Mouse (Mus musculus): Measurements from ENCODE around the gene Asxl2.
"Not testable (repeated sequence)": the region's sequence is repeated elsewhere in the genome, so short reads cannot be mapped to it uniquely, and the experiment has no call there.

Asxl2 gene

DNA sequence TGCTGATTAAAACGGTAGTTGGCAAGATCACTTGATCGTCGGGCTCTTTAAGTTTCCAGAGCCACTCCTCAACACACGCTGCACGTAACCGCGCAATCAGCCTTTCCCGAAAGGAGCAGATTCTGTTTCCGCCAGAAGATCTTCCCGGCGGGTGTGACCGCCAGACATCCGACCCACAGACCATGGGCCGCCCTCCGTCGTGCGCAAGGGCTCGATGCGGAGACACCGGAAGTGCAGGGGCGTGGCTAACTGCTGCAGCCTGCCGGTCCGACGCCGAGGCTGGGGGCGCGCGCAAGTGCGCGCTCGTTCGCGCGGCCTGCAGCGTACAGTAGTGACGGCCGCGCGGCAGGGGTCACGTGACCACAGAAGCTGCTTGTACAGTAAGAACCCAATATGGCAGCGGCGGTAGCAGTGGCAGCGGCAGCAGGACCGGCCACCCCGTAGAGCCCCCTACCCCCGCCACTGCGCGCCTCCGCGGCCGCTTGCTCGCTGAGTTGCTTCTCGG lies at the start of gene Asxl2:
TSS of gene Asxl2 (plus strand) at position 328 of the 505 bp plus-strand sequence.
- peak; percentile 96 for DNase-seq (ENCODE audit: extremely low read depth, low read depth)

DNA sequence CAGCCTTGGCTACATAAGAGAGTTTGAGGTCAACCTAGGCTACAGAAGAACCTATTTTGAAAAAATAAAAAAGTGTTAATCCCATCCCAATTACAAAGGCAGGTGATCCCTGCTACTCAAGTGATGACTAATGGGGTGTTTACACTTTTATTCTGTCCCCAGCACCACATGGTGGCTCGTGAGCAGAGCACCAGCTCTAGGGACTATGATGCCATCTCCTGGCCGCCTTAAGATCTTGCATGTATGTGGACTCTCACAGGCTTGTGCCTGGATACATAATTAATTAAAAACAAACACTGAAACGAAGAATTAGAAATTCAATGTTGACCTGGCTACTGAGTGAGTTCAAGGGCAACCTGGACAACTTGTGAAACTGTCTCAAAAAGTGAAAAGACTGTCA lies 49.5 kb upstream of the Asxl2 start:
- no peak for DNase-seq (ENCODE audit: extremely low read depth, low read depth)

DNA sequence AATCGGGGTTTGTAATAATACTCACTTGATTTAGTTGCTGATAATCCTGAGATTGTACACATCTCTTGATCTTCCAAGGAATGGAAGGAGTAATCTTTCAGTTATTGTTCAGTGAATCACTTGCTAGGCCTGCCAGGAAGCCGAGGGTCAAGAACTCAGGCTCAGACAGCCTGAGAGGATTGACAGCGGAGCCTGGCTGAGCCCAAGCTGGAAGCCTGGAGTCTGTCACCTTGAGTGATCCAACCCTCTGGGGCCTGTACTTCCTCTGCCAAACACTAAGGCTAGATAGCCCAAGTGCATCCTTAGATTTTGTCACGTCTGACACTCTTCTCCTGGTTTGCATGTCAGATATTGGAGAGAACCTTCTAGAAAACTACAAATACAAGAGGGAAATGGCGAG lies 48.9 kb upstream of the Asxl2 start:
- DNase-seq (ENCODE audit: extremely low read depth, low read depth) = no peak

DNA sequence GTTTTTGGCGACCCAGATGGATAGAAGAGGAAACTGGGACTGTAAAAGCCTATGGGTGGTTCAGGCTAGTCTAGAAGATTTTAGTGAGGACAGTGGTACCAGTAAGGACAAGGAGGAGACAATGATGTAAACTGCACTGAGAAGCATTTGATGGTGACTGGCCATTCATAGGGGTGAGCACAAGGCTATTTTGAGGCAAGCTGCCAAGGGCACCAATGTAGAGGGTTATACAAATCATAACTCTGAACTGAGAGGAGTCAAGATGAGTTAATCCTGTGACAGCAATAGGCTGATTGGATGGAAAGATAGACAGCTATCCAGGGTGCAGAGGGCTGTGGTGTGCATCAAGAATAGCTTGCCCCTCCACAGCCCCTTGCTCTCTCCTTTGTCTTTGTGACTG lies 41.8 kb upstream of the Asxl2 start:
- DNase-seq (ENCODE audit: extremely low read depth, low read depth) = no peak

DNA sequence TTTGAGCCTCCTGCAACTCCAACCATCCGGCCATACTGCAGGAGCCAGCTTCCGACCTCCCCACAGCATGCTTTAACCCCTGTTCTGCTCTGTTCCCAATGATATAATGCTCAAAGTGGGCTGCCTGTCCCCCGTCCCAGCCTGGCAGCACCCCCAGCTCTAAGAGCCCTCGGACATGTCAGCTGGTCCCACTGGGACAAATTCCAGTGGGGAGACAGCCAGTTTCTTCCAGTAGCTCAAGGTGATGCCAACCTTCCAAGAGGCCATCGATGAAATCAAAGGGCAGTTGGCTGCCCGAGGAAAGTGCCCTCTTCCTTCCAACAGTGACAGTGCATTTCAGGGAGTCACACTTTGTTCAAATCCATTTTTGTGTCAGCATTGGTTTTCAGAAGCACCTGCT lies 41.4 kb upstream of the Asxl2 start:
- DNase-seq (ENCODE audit: extremely low read depth, low read depth) = no peak

DNA sequence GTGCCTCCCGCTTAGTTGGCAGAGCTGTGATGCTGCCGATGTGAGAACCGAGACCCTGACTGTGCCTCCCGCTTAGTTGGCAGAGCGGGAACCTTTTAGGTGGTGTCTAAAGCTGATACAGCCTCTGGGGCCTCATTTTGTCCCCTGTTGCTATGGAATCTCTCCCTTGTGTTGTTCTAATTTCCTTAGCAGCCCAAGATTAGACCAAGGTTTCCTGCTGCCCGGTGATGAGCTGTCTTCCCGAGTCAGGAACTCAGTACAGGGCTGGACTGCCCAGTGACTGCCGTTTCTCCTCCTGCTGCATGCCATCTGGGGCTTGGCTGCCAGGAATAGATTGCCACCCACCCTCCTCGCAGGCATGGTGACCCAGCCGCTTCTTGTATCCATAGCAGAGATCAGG lies 40.7 kb upstream of the Asxl2 start:
- no peak for DNase-seq (ENCODE audit: extremely low read depth, low read depth)

DNA sequence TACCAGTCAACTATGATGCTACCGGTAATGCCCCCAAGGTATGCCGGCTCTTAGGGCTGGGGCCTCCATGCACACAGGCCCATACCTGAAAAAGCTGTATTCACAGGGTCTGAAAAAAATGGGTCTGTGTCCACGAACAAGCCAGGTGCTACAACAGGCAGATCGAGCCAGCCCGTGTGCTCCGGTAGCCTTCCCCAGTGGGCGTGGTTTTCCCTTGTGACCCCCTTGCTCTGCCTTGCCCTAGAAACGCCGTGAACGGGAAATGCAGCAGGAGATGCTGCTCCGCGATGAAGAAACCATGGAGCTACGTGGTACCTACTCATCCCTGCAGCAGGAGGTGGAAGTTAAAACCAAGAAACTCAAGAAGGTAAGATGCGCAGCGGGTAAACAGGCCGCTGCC lies 38.8 kb upstream of the Asxl2 start:
- DNase-seq (ENCODE audit: extremely low read depth, low read depth) = no peak

DNA sequence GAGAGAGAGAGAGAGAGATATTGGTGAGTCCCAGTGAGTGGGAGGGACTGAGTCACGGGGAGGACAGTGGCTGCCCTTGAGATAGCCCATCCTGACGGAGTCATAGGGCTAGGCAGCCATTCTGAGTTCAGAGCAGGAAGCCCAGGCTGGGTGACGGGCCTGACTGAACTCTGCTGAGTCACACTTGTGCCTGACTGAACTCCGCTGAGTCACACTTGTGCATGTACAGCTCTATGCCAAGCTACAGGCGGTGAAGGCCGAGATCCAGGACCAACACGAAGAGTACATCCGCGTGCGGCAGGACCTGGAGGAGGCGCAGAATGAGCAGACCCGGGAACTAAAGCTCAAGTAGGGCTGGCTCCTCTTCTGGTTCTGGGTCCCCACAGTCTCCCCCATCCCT lies 37.3 kb upstream of the Asxl2 start:
- DNase-seq (ENCODE audit: extremely low read depth, low read depth) = no peak

DNA sequence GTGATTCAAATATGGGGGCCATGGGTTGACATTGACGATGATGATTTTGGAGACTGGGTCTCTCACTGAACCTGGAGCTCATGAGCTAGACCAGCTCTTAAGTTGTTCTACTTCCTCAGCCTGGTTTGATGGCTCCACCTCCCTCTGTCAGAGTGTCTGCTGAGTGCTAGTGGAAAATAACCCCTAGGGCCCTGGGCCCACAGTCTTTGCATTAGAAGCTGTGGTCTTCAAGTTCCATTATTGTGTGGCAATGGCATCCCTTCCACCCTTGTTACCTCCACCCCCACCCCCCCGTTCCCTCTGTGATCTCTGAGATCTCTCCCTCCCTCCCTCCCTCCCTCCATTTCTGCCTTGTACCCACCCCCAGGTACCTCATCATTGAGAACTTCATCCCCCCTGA lies 36.6 kb upstream of the Asxl2 start:
- no peak for DNase-seq (ENCODE audit: extremely low read depth, low read depth)

DNA sequence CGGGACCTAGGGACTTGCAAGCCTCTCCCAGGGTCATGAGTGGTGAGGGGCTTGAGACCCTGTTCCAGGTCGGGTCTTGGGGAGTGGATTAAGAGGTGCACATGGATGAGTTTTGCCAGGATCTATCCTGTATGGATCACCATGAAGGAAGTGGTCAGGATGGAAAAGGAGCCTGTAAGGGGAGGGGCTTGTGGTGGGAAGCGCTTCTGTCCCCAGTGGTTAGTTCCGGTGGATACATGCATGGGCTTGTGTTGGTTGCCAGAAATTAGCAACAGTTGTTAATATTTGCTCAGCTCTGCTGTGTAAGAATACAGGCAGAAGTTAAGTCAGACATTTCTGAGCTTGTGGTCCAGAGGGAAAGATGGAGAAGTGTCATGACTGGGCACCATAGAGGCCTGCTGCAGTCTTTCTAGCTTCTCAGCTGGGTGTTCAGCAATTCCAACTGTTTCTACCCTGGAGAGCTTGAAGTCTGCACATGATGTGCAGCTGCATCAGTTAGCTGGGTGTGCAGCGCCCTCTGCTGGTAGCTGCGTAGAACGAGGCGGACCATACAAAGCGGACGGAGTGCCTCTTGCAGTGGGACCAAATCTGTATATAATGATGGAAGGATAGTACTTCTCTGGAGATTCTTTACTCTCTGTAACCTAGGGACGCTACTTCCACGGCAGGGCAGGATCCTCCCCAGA lies 35.9 kb upstream of the Asxl2 start:
- peak; percentile 55 for DNase-seq (ENCODE audit: extremely low read depth, low read depth)

DNA sequence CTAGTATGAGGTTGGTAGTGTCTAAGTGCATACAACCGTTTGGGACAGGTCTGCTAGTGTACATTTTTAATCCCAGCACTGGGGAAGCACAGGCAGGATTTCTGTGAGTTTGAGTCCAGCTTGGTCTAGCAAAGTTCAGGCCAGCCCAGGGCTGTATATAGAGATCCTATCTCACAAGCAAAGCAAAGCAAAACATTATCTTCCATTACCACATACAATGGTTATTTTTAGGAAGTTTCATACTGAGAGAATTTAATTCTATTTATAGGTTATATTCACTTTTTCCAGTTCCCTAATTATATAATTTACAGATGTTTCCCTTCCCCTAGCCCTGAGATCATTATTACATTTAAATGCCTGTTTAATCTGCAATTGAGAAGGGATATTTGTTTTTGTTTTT lies 35.4 kb upstream of the Asxl2 start:
- DNase-seq (ENCODE audit: extremely low read depth, low read depth) = no peak

DNA sequence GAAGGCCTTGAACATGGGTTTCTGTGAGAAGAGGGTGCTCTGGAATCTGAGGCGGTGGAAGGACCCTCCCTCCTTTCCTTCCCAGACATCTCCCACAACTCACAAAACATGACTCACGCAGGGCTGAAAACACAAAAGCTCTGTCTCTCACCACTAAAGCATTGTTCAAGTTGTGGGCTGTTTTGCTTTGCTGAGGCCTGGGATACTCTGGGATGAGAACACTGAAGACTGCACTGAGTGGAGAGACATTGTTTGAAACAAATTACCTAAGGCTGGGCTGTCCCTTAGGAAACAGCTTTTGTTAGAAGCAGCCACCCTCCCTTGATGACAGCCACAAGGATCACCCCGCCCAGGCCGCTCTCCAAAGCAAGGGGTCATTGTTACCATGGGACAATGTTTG lies 33.5 kb upstream of the Asxl2 start:
- no peak for DNase-seq (ENCODE audit: extremely low read depth, low read depth)

DNA sequence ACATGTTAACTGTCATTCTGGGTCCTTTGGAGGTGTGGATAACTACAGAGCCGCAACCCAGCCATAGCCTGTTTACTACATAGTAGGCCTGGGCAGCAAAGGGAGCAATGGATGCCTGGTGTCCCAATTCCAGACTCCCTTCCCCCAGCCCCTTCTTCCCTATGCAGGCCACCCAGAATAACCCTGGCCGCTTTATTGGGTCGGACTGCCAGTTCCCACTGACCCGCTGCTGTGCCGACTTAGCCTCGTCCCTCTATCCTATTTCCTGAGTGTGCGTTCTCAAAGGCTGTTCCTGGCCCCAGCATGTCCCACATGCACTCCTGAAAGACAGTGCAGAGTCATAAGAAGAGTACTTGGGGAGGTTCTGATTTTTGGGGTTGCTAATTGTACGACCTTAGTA lies 29.7 kb upstream of the Asxl2 start:
- no peak for DNase-seq (ENCODE audit: extremely low read depth, low read depth)

DNA sequence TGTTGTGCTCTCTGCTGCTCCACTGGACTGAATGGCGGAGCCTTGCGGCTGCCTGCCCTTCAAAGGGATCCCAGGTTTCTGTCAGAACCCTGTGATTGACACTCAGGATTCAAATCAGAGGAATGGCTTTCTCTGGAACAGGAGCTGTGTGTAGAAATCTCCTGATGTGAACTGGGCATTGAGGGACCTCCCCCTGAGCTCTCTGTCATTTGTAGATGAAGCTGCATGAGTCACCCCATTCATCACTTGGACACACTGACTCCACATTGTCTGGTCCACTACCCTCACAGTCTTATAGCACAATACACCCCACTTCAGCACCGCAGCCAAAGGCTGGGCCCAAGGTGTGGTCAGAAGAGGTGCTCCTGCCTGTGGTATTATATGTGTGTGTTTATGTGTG lies 21.0 kb upstream of the Asxl2 start:
- not testable (repeated sequence) for DNase-seq (ENCODE audit: extremely low read depth, low read depth)

DNA sequence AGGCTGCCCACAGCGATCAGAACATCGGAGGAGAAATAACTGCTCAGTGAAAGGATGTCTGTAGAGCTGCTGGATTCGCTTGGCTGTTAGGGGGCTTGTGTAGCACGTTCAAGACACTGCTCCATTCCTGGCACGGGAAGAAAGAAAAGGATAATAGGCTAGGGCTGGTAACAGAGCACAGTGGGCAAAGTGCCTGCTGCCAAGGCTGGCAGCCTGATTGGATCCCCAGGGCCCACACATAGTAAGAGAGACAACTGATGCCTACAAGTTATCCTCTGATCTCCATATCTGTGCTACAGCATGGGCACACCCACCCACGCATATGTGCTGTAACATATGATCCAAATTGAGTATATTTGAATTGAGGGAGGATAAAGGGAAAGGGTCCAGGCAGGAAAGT lies 20.1 kb upstream of the Asxl2 start:
- no peak for DNase-seq (ENCODE audit: extremely low read depth, low read depth)

DNA sequence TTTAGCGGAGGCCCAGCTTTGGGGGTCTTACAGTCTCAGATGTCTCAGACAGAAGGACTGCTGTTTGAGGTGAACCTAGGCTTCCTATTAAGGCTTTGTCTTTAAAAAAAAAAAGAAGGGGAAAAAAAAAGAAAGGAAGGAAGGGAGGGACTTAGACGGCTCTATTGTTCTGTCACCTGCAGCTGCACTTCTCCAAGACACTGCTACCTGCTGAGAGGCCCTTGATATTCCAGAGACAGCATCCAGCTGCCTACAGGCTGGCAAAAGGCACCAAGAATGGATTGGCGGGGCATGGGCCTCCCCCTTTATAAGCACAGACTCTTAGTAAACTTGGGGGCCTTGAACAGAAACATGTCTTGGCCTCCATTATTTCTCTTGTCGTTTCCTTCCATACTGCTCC lies 11.7 kb upstream of the Asxl2 start:
- DNase-seq (ENCODE audit: extremely low read depth, low read depth) = no peak

DNA sequence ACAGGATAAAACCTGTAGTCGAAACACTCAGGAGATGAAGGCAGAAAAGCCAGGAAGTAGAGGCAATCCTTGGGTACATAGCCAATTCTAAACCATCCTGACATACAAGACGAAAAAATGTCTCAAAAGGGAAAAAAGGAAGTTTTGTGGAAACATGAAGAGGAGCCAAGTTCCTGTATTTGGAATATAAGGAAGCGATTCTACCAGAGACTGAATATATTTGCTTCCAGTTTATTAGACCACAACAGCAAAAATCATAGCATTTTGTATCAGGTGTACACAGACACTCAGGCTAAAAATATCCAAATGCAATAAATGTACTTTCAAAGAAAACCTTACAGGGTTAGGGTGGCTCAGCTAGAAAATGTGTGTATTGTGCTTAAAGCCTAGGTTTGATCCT lies 7.9 kb upstream of the Asxl2 start:
- DNase-seq (ENCODE audit: extremely low read depth, low read depth) = no peak

DNA sequence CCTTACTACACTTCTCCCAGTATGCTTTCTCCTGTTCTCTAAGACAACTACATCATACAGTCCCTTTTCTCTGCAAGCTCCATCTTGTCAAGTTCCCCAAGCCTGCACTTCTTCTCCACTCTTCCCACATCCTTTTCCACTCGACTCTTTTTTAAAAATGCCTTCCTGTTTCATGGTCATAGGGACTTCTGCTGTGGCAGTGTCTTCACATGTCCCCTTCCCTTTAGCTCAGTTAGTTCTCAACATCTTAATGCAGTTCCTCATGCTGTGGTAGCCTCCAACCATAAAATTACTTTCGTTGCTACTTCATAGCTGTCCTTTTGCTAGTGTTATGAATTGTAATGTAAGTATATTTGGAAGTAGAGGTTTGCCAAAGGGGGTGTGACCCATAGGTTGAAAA lies 6.1 kb upstream of the Asxl2 start:
- DNase-seq (ENCODE audit: extremely low read depth, low read depth) = no peak

DNA sequence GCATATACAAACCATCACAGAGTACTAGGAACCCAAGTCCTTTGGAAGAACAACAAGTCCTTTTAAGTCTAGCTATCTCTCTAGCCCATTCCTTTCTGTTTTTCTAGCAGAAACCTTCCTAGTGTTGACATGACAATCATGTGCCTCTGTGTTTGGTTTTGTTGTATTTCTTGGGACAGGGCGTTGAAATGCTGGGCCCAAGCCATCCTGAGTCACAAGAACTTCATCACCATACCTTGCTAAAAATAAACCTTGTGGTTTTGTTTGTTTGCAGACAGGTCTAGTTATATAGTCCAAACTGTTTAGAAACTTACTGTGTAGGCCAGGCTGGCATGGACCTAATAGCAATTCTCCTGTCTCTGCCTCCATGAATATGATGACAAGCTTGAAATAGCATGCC lies 3.9 kb upstream of the Asxl2 start:
- DNase-seq (ENCODE audit: extremely low read depth, low read depth) = no peak

DNA sequence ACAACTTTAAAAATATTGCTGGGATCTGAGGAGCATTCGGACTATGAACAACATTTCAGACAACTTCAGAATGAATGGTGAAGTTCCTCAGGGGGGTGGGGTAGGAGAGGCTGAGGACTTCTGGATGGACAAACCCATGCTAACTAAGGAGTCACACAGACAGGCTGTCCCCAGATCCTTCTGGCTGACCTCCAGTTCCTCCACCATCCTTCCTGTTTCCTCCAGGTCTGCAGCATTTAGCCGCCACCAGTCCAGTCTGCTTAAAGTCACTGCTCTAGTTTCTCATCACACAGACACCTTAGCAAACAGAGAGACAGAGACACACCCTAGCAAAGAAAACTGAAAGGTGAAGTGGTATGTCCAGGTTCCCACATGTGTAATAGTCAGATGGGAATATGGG lies 2.5 kb upstream of the Asxl2 start:
- no peak for DNase-seq (ENCODE audit: extremely low read depth, low read depth)

DNA sequence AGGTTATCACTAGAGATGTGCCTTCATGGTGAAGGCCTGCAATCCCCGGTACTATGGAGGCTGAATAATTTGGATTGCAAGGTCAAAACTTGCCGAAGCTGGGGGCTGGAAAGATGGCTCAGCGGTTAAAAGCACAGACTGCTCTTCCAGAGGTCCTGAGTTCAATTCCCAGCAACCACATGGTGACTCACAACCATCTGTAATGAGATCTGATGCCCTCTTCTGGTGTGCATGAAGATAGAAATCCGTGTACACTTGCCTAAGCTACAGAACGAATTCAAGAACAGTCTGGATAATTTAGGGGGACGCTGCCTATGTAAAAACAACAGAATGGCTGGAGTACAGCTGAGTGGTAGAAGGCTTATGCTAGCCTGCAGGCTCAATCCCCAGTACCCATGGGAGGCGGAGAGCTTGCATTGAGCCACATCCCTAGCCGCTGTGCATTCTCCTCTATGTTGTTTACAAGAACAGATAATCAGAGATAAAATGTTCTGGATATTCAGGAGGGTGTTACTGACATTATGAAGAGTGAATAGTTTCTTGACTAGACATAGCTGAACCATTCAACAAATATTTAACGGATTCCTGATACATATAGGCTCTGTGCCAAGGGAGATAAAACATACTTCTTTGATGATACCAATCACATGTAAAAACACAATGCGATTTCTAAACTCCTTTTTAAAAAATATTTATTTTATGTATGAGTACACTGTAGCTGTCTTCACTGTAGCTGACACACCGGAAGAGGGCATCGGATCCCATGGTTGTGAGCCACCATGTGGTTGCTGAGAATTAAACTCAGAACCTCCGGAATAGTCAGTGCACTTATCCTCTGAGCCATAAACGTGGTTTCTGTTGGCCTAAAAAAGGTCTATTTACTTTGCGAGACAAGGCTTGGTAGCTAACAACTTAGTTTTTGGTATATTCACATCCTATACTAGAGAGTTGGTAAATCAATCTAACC lies 999 bp upstream of the Asxl2 start:
- DNase-seq (ENCODE audit: extremely low read depth, low read depth) = peak; percentile 43

DNA sequence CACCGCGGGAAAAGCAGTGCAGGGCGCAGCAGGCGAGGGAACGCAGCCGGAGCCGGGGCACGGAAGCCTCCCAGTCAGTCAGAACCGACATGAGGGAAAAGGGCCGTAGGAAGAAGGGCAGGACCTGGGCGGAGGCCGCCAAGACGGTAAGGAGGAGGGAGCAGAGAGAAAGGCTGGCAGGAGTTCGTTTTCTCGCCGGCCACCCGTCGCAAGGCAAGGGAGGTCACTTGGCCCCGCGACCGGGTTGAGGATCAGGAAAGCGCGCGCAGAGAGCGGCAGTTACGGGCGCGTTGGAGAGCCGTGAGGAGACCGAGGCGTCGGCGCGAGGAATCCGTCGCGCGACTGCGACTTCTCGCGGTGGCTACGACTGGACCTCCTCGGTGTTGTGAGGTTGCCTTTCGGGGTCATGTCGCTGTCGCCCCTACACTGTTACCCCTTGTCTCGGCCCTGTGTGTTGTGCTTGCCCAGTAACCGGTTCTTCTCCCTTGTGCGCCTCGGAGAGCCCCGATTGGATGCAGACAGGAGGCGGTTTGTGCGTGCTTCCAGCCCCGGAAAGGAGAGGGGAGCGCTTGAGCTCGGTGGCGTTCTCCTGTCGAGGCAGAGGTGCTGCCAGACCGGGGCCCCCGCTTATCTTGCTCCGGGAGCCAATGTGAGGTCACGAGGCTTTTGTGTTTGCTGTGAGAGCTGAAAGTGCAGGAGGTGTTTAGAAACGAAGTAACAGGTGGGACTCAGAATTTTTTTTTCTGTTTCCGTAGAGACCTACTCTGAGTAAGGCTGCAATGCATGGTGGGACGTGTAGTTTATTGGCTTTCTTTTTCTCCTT lies 621 bp downstream of the Asxl2 start:
- peak; percentile 87 for DNase-seq (ENCODE audit: extremely low read depth, low read depth)
